Mouse (Mus musculus) retina, postnatal 7 days (tissue): ENCODE measurements around the gene Srp9.

Experiments used
- DNase-seq: peaks from one replicate; pipeline ENCODE4 v3.0.0-alpha.2; 2012; ENCODE audit warnings: low read depth, low spot score

Srp9 gene

GRCm38 (mm10) chr1:182105023-182105422 lies 19.5 kb upstream of the Srp9 start:
- DNase-seq, result no peak

GRCm38 (mm10) chr1:182107251-182107650 lies 17.3 kb upstream of the Srp9 start:
- DNase-seq, result no peak

GRCm38 (mm10) chr1:182108397-182109099 lies 16.0 kb upstream of the Srp9 start:
- no peak for DNase-seq

- DNase-seq, result no peak
These were observed 14.4 kb upstream of the Srp9 start for GRCm38 (mm10) chr1:182110185-182110584.

- DNase-seq, result no peak
These were observed 13.7 kb upstream of the Srp9 start for GRCm38 (mm10) chr1:182110708-182111385.

GRCm38 (mm10) chr1:182111386-182112317 lies 12.9 kb upstream of the Srp9 start:
- DNase-seq, result no peak

- DNase-seq, result no peak
These were observed 12.2 kb upstream of the Srp9 start for GRCm38 (mm10) chr1:182112385-182112784.

GRCm38 (mm10) chr1:182113131-182113530 lies 11.4 kb upstream of the Srp9 start:
- DNase-seq, result no peak

- no peak for DNase-seq
These were observed 10.7 kb upstream of the Srp9 start for GRCm38 (mm10) chr1:182113587-182114500.

GRCm38 (mm10) chr1:182115197-182115596 lies 9.3 kb upstream of the Srp9 start:
- DNase-seq, result no peak

GRCm38 (mm10) chr1:182115651-182116408 lies 8.7 kb upstream of the Srp9 start:
- DNase-seq, result no peak

GRCm38 (mm10) chr1:182122413-182122812 lies 2.1 kb upstream of the Srp9 start:
- DNase-seq, result no peak

- peak; percentile 71 for DNase-seq
These were observed 409 bp downstream of the Srp9 start for GRCm38 (mm10) chr1:182124924-182125368.

GRCm38 (mm10) chr1:182130830-182131229 lies 6.3 kb downstream of the Srp9 start:
- no peak for DNase-seq

- no peak for DNase-seq
These were observed 12.9 kb downstream of the Srp9 start for GRCm38 (mm10) chr1:182137204-182138125.

- DNase-seq, result no peak
These were observed 13.6 kb downstream of the Srp9 start for GRCm38 (mm10) chr1:182138172-182138571.

- DNase-seq, result no peak
These were observed 15.4 kb downstream of the Srp9 start for GRCm38 (mm10) chr1:182139937-182140336.

GRCm38 (mm10) chr1:182140370-182140769 lies 15.8 kb downstream of the Srp9 start:
- DNase-seq, result peak; percentile 58

GRCm38 (mm10) chr1:182142725-182143124 lies 18.2 kb downstream of the Srp9 start:
- no peak for DNase-seq
